Mouse (Mus musculus): ENCODE measurements around the gene A130010J15Rik.

A130010J15Rik gene

GRCm38 (mm10) chr1:193200640-193201382 lies 33.0 kb downstream of the A130010J15Rik start:
- DNase-seq (ENCODE audit: low spot score in 2 of 2): peak; percentile 66 to 69

GRCm38 (mm10) chr1:193201383-193201778 lies 33.5 kb downstream of the A130010J15Rik start, which contains the start of gene Traf3ip3:
Gene Traf3ip3 (minus strand): TSS chr1:193201703.
- peak; percentile 96 for DNase-seq (ENCODE audit: low spot score in 2 of 2)

- no peak for DNase-seq (ENCODE audit: low spot score in 2 of 2)
These were observed 36.0 kb downstream of the A130010J15Rik start for GRCm38 (mm10) chr1:193203821-193204220.

DNA sequence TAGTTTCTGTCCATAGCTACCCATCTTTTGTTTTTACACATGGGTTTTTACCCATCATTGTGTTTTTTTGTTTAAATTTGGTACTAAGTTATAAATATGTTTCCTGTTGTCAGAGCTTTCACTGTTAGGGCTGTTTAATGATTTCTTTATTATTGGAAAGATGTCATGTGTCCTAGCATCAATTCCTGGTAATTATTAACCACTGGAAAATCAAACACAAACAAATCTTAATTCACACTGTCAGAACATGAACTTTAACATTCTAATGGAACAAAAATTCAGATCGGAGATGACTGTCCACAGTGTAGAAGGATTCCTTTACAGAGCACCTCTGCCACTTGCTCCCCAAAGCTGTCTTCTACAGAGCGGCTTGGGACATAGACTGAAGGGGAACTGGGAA lies 37.6 kb downstream of the A130010J15Rik start:
- DNase-seq (ENCODE audit: low spot score in 2 of 2): no peak

DNA sequence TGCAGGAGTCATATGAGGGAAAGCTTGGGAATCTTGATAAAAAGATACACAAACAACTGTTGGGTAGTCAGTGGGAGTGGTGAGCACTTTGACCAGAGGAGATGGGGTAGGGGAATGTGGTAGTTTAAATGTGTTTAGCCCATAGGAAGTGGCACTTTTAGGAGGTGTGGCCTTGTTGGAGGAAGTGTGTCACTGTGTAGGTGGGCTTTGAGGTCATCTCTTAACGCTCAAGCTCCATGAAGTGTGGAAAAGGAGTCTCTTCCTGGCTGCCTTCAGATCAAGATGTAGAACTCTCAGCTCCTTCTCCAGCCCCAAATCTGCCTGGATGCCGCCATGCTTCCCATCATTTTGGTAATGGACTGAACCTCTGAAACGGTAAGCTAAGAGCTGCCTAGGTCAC lies 39.7 kb downstream of the A130010J15Rik start, which contains the start of gene Lamb3:
Gene Lamb3 (plus strand): TSS at position 197 of the 400 bp plus-strand sequence.
- DNase-seq (ENCODE audit: low spot score in 2 of 2): peak; percentile 56 to 64

- peak; percentile 72 to 75 for DNase-seq (ENCODE audit: low spot score in 2 of 2)
These were observed 40.3 kb downstream of the A130010J15Rik start for GRCm38 (mm10) chr1:193208178-193208577.

GRCm38 (mm10) chr1:193211371-193211770 lies 43.5 kb downstream of the A130010J15Rik start:
- DNase-seq (ENCODE audit: low spot score in 2 of 2): no peak

DNA sequence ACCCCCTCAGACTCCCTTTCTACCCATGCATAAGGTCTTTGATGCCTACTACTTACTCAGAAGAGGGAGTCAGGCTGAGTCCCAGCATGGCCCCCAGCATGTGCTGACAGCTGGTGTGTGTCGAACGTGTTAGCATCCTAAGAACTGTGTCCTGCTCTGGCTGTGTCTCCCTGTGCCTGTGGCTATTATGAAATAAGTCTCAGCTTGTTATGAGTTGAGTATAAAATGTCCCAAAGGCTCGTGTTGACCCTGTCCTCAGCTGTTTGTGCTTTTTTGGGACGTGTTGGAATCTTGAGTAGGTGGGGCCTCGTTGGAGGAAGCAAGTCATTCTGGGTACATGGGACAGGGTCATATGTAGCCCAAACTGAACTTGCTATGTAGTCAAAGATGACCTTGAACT lies 46.2 kb downstream of the A130010J15Rik start:
- DNase-seq (ENCODE audit: low spot score in 2 of 2): no peak

DNA sequence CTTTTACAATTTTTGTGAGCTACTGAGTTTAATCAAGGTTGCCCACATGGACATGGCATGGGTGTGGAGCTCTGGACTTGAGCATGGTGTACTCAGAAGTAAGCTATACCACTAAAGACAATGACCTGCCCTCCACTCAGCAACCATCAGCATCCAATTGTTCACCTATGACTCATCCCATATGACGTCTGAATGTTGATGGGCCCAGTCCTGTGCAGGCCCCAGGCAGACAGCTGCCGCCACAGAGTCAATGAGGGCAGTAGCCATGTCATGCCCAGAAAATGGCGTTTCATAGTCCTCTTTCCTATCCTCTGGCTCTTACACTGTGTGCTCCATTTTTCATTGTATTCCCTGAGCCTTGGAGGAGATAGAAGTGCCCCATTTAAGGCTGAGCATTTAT lies 48.2 kb downstream of the A130010J15Rik start:
- no peak for DNase-seq (ENCODE audit: low spot score in 2 of 2)

- no peak for DNase-seq (ENCODE audit: low spot score in 2 of 2)
These were observed 52.6 kb downstream of the A130010J15Rik start for GRCm38 (mm10) chr1:193220408-193220807.

DNA sequence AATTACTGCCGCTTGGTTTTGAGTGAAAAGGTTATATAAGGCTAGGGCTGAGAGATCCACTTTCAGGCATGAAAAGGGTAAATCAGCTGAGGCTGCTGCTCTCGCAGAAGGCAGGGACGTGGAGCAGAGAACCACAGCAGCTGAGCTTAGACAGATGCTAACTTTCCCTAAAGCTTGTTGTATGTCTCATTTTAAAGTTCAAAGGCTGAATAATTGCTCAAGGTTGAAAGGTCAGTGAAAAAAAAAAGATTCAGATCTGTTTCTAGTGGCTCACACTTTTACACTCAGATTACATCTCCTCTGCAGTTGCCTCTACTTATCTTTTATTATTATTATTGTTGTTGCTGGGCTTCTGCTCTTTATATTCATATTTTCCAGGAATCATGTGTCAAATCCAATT lies 57.7 kb downstream of the A130010J15Rik start:
- no peak for DNase-seq (ENCODE audit: low spot score in 2 of 2)

- no peak for DNase-seq (ENCODE audit: low spot score in 2 of 2)
These were observed 58.3 kb downstream of the A130010J15Rik start for GRCm38 (mm10) chr1:193226114-193226513.

DNA sequence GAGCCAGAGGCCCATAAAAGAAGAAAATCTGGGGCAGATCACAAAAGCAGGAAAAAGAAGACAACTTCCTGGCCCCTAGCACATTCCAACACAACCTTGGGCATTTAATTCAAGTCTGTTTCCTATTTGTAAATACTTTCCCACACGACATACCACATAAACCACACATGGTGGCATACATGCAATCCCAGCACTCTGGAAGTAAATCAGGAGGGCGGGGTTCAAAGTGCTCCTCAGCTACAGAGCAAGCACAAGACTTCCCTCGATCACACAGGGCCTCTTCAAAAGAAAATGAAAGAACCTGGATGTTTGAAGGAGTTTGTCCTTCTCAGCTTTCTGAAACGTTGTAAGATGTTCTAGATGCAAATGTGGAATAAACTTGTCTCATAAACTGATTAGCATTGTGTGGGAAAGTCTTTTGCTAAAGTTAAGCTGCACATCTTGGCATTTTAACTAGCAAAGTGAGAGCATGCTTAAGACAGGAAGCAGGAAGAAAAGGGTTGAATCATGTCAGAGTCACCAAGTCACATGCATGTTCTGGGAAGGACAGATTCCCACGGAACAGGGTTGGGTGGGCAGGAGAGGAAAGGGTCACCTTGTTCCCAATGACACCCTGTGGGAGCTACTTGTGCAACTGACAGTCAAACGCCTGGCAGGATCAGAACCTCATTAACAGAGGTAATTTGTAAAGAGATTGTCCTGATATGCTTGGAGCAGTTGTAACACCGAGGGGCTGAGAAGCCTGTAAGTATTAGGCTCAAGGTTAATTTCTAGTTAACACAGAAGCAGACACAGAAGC lies 59.1 kb downstream of the A130010J15Rik start:
- DNase-seq (ENCODE audit: low spot score in 2 of 2): no peak

Measured in spleen, postnatal 36 days (tissue).